Mouse (Mus musculus) limb, embryonic 14.5 days (tissue): ENCODE measurements around the gene Slc2a4. TPM values are rescaled to one million over a fixed set of nuclear protein-coding genes. Genes with fewer than 3 reads are reported as not detected.
"Not testable (repeated sequence)": the region's sequence is repeated elsewhere in the genome, so short reads cannot be mapped to it uniquely, and the experiment has no call there.

Experiments
- ATAC-seq: fragments of 200-750 bp; cut with Nextera tagmentation; 2 replicates; pipeline ENCODE4 v1.8.0; 2017; ENCODE audit warnings: low read depth, moderate number of reproducible peaks, moderate TSS enrichment; ENCODE audit not compliant: low FRiP score
- DNase-seq: peaks from one replicate; pipeline ENCODE4 v3.0.0-alpha.2; 2015; ENCODE audit warnings: low spot score
- H3K27ac ChIP-seq: fragments of 300-500 bp; sonication (generic); replicated peaks from 2 replicates; pipeline ENCODE4 v1.5.1; 2014; ENCODE audit warnings: low read depth, mild to moderate bottlenecking, low read length, moderate library complexity, mixed read lengths
- H3K27me3 ChIP-seq: fragments of 300-500 bp; sonication (generic); 2 replicates; pipeline ENCODE4 v1.6.1; 2014; ENCODE audit warnings: low read length, mixed read lengths; ENCODE audit not compliant: control insufficient read depth, insufficient read depth
- H3K36me3 ChIP-seq: fragments of 300-500 bp; sonication (generic); 2 replicates; pipeline ENCODE4 v1.6.1; 2014; ENCODE audit warnings: mild to moderate bottlenecking, low read length, moderate library complexity, mixed read lengths; ENCODE audit not compliant: control insufficient read depth, insufficient read depth
- H3K4me1 ChIP-seq: fragments of 300-500 bp; sonication (generic); 2 replicates; pipeline ENCODE4 v1.6.1; 2014; ENCODE audit warnings: antibody characterized with exemption, low read length, mixed read lengths; ENCODE audit not compliant: control insufficient read depth, insufficient read depth
- H3K4me2 ChIP-seq: fragments of 300-500 bp; sonication (generic); replicated peaks from 2 replicates; pipeline ENCODE4 v1.6.1; 2014; ENCODE audit warnings: low read depth, mild to moderate bottlenecking, low read length, moderate library complexity; ENCODE audit not compliant: severe bottlenecking
- H3K4me3 ChIP-seq: fragments of 300-500 bp; sonication (generic); replicated peaks from 2 replicates; pipeline ENCODE4 v1.5.1; 2014; ENCODE audit warnings: low read length
- H3K9ac ChIP-seq: fragments of 300-500 bp; sonication (generic); 2 replicates; pipeline ENCODE4 v1.6.1; 2014; ENCODE audit warnings: mild to moderate bottlenecking, low read depth, low read length, moderate library complexity; ENCODE audit not compliant: severe bottlenecking
- H3K9me3 ChIP-seq: fragments of 300-500 bp; sonication (generic); 2 replicates; pipeline ENCODE4 v1.6.1; 2016; ENCODE audit warnings: low read length; ENCODE audit not compliant: control insufficient read depth
- POLR2A ChIP-seq: fragments of 200-500 bp; IDR thresholded peaks from 2 replicates; pipeline ENCODE4 v1.8.0; 2012; ENCODE audit warnings: inconsistent platforms, mild to moderate bottlenecking, moderate library complexity, borderline replicate concordance; ENCODE audit not compliant: insufficient read depth, insufficient read length; ENCODE audit errors: extremely low read depth
- whole genome bisulfite sequencing: fragments of 180-500 bp; shearing (Covaris S2); extraction: QIAGEN DNeasy Blood & Tissue Kit; methylation state at CpG from one replicate; pipeline ENCODE4 v1.1.7; 2014; 5-methylcytosine and 5-hydroxymethylcytosine counted together
- polyA plus RNA-seq, 2 experiments: library from polyadenylated mRNA; depleted of rRNA in 1 of 2; stranded (reverse) in 1 of 2; unstranded in 1 of 2; fragments of >200 nt; fragmentation: Nextera tagmentation in 1 of 2; extraction: Ambion mirVana in 1 of 2; gene quantifications; 2 replicates each; pipeline versions ENCODE4 v1.2.1 to v1.2.3; 2012 to 2014

Gene Slc2a4
- polyA plus RNA-seq, 2 experiments, result 19.3 to 31.0 TPM

DNA sequence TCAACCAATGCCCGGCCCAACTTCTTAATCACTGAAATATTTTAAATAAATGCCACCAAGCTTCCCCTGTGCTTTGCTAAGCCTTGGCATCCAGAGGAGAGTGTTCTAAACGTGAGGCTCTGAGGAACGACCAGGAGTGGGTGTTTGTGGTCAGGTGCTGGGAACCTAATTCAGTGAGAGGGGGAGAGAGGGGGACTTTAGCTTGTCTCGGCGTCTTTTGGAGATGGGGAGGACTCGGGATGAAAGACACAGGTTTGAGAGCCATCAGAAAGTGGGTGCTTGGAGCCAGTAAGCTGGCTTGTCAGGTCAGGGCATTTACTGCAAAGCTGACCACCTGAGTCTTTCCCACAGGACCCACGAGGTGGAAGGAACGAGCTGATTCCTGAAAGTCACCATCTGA lies 16.2 kb downstream of the Slc2a4 start:
- H3K9ac ChIP-seq, result no peak overlapping the region
- WGBS, result 64% methylated on average over 8 of the region's 8 CpGs
- H3K36me3 ChIP-seq, result no peaks in the 10 kb centered on the region
- ATAC-seq (no peak), DNase-seq (no peak)
- no peaks in the 10 kb centered on the region for H3K27me3 ChIP-seq
- H3K9me3 ChIP-seq, result no peaks in the 10 kb centered on the region
- no peak for TF ChIP-seq POLR2A
- H3K4me1 ChIP-seq, result peaks cover 11% of the 10 kb centered on the region
- no peak overlapping the region for H3K4me3 ChIP-seq
- no peak overlapping the region for H3K4me2 ChIP-seq
- no peak overlapping the region for H3K27ac ChIP-seq

- Histone ChIP-seq H3K27me3 (no peaks in the 10 kb centered on the region), H3K4me2 (no peak overlapping the region), H3K4me1 (peaks cover 4% of the 10 kb centered on the region), H3K27ac (no peak overlapping the region), H3K9ac (no peak overlapping the region), H3K9me3 (no peaks in the 10 kb centered on the region), H3K4me3 (no peak overlapping the region), H3K36me3 (no peaks in the 10 kb centered on the region)
- ATAC-seq (no peak), DNase-seq (no peak)
- whole genome bisulfite sequencing, result 63% methylated on average over 3 of the region's 3 CpGs
- no peak for TF ChIP-seq POLR2A
Measured at GRCm38 (mm10) chr11:69930967-69931537, 16.9 kb downstream of the Slc2a4 start.

GRCm38 (mm10) chr11:69930176-69930575 lies 17.8 kb downstream of the Slc2a4 start:
- not testable (repeated sequence) for H3K27me3 ChIP-seq, H3K9ac ChIP-seq, ATAC-seq, H3K27ac ChIP-seq, DNase-seq, H3K4me1 ChIP-seq, H3K4me2 ChIP-seq, H3K36me3 ChIP-seq, H3K9me3 ChIP-seq, H3K4me3 ChIP-seq
- 89% methylated on average over 8 of the region's 8 CpGs for WGBS

DNA sequence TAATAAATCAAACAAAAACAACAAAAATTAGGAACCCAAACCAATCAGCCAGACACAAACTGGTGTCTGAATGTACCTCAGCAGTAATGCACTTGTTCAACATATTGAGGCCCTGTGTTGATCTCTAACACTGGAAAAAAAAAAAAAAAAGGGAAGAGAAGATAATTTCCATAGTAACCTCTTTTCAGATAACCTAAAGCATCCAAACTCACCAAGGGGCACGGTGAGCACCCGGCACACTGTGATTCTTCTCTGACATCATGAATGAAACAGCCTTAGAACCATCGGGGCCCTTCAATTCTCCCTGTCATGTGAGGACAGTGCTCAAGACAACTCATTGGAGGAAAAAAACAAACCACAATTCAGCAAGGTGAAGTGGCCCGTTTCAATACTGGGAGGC lies 18.3 kb downstream of the Slc2a4 start:
- Histone ChIP-seq H3K27me3 (no peaks in the 10 kb centered on the region), H3K9me3 (no peaks in the 10 kb centered on the region), H3K36me3 (no peaks in the 10 kb centered on the region), H3K27ac (no peak overlapping the region), H3K4me1 (peaks cover 3% of the 10 kb centered on the region; the same call in 1 of the 2 replicates), H3K4me3 (no peak overlapping the region), H3K4me2 (no peak overlapping the region), H3K9ac (no peak overlapping the region)
- no peak for ATAC-seq
- WGBS, result 80% methylated on average over 4 of the region's 4 CpGs
- TF ChIP-seq POLR2A, result no peak
- DNase-seq, result no peak

GRCm38 (mm10) chr11:69927501-69927900 lies 20.5 kb downstream of the Slc2a4 start:
- Histone ChIP-seq H3K9ac (no peak overlapping the region), H3K4me2 (no peak overlapping the region), H3K36me3 (no peaks in the 10 kb centered on the region), H3K9me3 (no peaks in the 10 kb centered on the region), H3K27ac (no peak overlapping the region), H3K4me3 (no peak overlapping the region), H3K4me1 (peaks cover 4% of the 10 kb centered on the region; the same call in 1 of the 2 replicates), H3K27me3 (no peaks in the 10 kb centered on the region)
- no peak for ATAC-seq
- 99% methylated on average over 2 of the region's 2 CpGs for WGBS
- no peak for DNase-seq
- no peak for TF ChIP-seq POLR2A

DNA sequence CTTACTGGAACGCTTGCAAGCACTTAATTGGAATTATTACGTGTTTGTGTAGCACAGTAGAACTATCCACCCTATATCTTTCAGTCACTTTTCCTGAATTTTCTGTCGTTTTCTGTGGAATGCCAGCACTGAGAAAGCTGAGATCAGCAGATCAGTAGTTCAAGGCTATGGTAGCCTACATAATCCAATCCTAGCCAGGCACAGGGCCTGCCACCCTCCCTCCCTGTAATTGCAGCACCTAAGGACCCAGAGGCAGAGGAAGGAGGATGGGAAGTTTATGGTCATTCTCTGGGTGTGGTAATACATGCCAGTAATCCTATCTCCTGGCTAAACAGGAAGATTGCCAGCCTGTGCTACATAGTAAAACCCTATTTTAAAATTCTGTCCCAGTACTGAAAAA lies 25.2 kb downstream of the Slc2a4 start:
- ATAC-seq (no peak), DNase-seq (no peak)
- Histone ChIP-seq H3K4me1 (peaks cover 12% of the 10 kb centered on the region), H3K4me3 (no peak overlapping the region; the same call in 1 of the 2 replicates), H3K9me3 (no peaks in the 10 kb centered on the region), H3K36me3 (peaks cover 13% of the 10 kb centered on the region), H3K27ac (0 out of 2 replicates have a peak overlapping the region, but pooled peaks have one; percentile 97), H3K9ac (no peak overlapping the region), H3K27me3 (no peaks in the 10 kb centered on the region), H3K4me2 (no peak overlapping the region)
- WGBS, result 64% methylated on average over 3 of the region's 3 CpGs
- no peak for TF ChIP-seq POLR2A
